Mouse (Mus musculus): Measurements from ENCODE around the gene Ywhag. TPM values are rescaled to one million over a fixed set of nuclear protein-coding genes. Genes with fewer than 3 reads are reported as not detected.

The Ywhag gene
- polyA plus RNA-seq, 1 experiment from 2014 or later = 97.4 TPM

GRCm38 (mm10) chr5:135968781-135969180 lies 34.4 kb upstream of the Ywhag start:
- 47% methylated on average over 1 of the region's 1 CpGs for WGBS
- no peak overlapping the region for H3K4me3 ChIP-seq (ENCODE audit: low read depth, low read length)
- H3K4me2 ChIP-seq (ENCODE audit: low read depth, low read length) = no peak overlapping the region
- DNase-seq (ENCODE audit: low spot score) (no peak), ATAC-seq (ENCODE audit: low read depth) (no peak)
- H3K4me1 ChIP-seq (ENCODE audit: control insufficient read depth, insufficient read depth, low read length) = no peaks in the 10 kb centered on the region
- no peaks in the 10 kb centered on the region for H3K27me3 ChIP-seq (replicated peaks; ENCODE audit: control insufficient read depth, insufficient read depth, low read length)
- H3K9me3 ChIP-seq (ENCODE audit: control insufficient read depth, low read length) = no peaks in the 10 kb centered on the region
- no peak overlapping the region for H3K27ac ChIP-seq (replicated peaks; ENCODE audit: low read depth, low read length)
- no peaks in the 10 kb centered on the region for H3K36me3 ChIP-seq (ENCODE audit: control insufficient read depth, insufficient read depth, low read length)
- H3K9ac ChIP-seq (ENCODE audit: low read depth, low read length) = no peak overlapping the region

- Histone ChIP-seq H3K4me3 (ENCODE audit: low read depth, low read length) (no peak overlapping the region), H3K9me3 (ENCODE audit: control insufficient read depth, low read length) (no peaks in the 10 kb centered on the region), H3K27ac (replicated peaks; ENCODE audit: low read depth, low read length) (no peak overlapping the region), H3K4me1 (ENCODE audit: control insufficient read depth, insufficient read depth, low read length) (peaks cover 5% of the 10 kb centered on the region; the same call in 1 of the 2 replicates), H3K4me2 (ENCODE audit: low read depth, low read length) (no peak overlapping the region), H3K27me3 (replicated peaks; ENCODE audit: control insufficient read depth, insufficient read depth, low read length) (no peaks in the 10 kb centered on the region), H3K36me3 (ENCODE audit: control insufficient read depth, insufficient read depth, low read length) (no peaks in the 10 kb centered on the region), H3K9ac (ENCODE audit: low read depth, low read length) (no peak overlapping the region)
- DNase-seq (ENCODE audit: low spot score) = no peak
- no peak for ATAC-seq (ENCODE audit: low read depth)
- 60% methylated on average over 9 of the region's 9 CpGs for WGBS
These were observed 32.5 kb upstream of the Ywhag start for GRCm38 (mm10) chr5:135966866-135967265.

GRCm38 (mm10) chr5:135965501-135965930 lies 31.1 kb upstream of the Ywhag start:
- WGBS = 5% methylated on average over 21 of the region's 24 CpGs
- Histone ChIP-seq H3K9me3 (ENCODE audit: control insufficient read depth, low read length) (no peaks in the 10 kb centered on the region), H3K9ac (ENCODE audit: low read depth, low read length) (peak overlapping the region; percentile 46), H3K36me3 (ENCODE audit: control insufficient read depth, insufficient read depth, low read length) (no peaks in the 10 kb centered on the region), H3K4me1 (ENCODE audit: control insufficient read depth, insufficient read depth, low read length) (peaks cover 11% of the 10 kb centered on the region; the same call in 1 of the 2 replicates), H3K4me3 (ENCODE audit: low read depth, low read length) (peak overlapping the region; percentile 18; the same call in 1 of the 2 replicates), H3K4me2 (ENCODE audit: low read depth, low read length) (peak overlapping the region; percentile 48), H3K27me3 (replicated peaks; ENCODE audit: control insufficient read depth, insufficient read depth, low read length) (no peaks in the 10 kb centered on the region), H3K27ac (replicated peaks; ENCODE audit: low read depth, low read length) (no peak overlapping the region)
- ATAC-seq (ENCODE audit: low read depth) = no peak
- peak; percentile 43 for DNase-seq (ENCODE audit: low spot score)

- Histone ChIP-seq H3K4me3 (ENCODE audit: low read depth, low read length) (peak overlapping the region; percentile 73), H3K36me3 (ENCODE audit: control insufficient read depth, insufficient read depth, low read length) (no peaks in the 10 kb centered on the region), H3K9ac (ENCODE audit: low read depth, low read length) (peak overlapping the region; percentile 93), H3K27me3 (replicated peaks; ENCODE audit: control insufficient read depth, insufficient read depth, low read length) (no peaks in the 10 kb centered on the region), H3K4me2 (ENCODE audit: low read depth, low read length) (peak overlapping the region; percentile 97), H3K9me3 (ENCODE audit: control insufficient read depth, low read length) (no peaks in the 10 kb centered on the region), H3K27ac (replicated peaks; ENCODE audit: low read depth, low read length) (peak overlapping the region; percentile 97), H3K4me1 (ENCODE audit: control insufficient read depth, insufficient read depth, low read length) (peaks cover 11% of the 10 kb centered on the region)
- ATAC-seq (ENCODE audit: low read depth) (no peak), DNase-seq (ENCODE audit: low spot score) (peak; percentile 19)
- 12% methylated on average over 3 of the region's 6 CpGs for WGBS
These were observed 28.8 kb upstream of the Ywhag start for GRCm38 (mm10) chr5:135963280-135963627.

GRCm38 (mm10) chr5:135962492-135963279 lies 28.3 kb upstream of the Ywhag start:
- H3K4me1 ChIP-seq (ENCODE audit: control insufficient read depth, insufficient read depth, low read length) = peaks cover 15% of the 10 kb centered on the region
- H3K4me2 ChIP-seq (ENCODE audit: low read depth, low read length) = peak overlapping the region; percentile 97
- WGBS = under 1% methylated on average over 48 of the region's 64 CpGs
- H3K27ac ChIP-seq (replicated peaks; ENCODE audit: low read depth, low read length) = peak overlapping the region; percentile 97
- DNase-seq (ENCODE audit: low spot score) (peak; percentile 100), ATAC-seq (ENCODE audit: low read depth) (peak; percentile 95)
- peak overlapping the region; percentile 93 for H3K9ac ChIP-seq (ENCODE audit: low read depth, low read length)
- no peaks in the 10 kb centered on the region for H3K36me3 ChIP-seq (ENCODE audit: control insufficient read depth, insufficient read depth, low read length)
- H3K27me3 ChIP-seq (replicated peaks; ENCODE audit: control insufficient read depth, insufficient read depth, low read length) = no peaks in the 10 kb centered on the region
- H3K9me3 ChIP-seq (ENCODE audit: control insufficient read depth, low read length) = no peaks in the 10 kb centered on the region
- peak overlapping the region; percentile 73 for H3K4me3 ChIP-seq (ENCODE audit: low read depth, low read length)

GRCm38 (mm10) chr5:135962125-135962491 lies 27.7 kb upstream of the Ywhag start:
- WGBS = 0% methylated on average over 7 of the region's 11 CpGs
- ATAC-seq (ENCODE audit: low read depth) = no peak
- no peak for DNase-seq (ENCODE audit: low spot score)
- Histone ChIP-seq H3K4me1 (ENCODE audit: control insufficient read depth, insufficient read depth, low read length) (peaks cover 16% of the 10 kb centered on the region), H3K36me3 (ENCODE audit: control insufficient read depth, insufficient read depth, low read length) (no peaks in the 10 kb centered on the region), H3K4me2 (ENCODE audit: low read depth, low read length) (peak overlapping the region; percentile 97), H3K4me3 (ENCODE audit: low read depth, low read length) (peak overlapping the region; percentile 73), H3K27ac (replicated peaks; ENCODE audit: low read depth, low read length) (peak overlapping the region; percentile 97), H3K9ac (ENCODE audit: low read depth, low read length) (peak overlapping the region; percentile 58), H3K27me3 (replicated peaks; ENCODE audit: control insufficient read depth, insufficient read depth, low read length) (no peaks in the 10 kb centered on the region), H3K9me3 (ENCODE audit: control insufficient read depth, low read length) (no peaks in the 10 kb centered on the region)

- peak overlapping the region; percentile 97 for H3K27ac ChIP-seq (replicated peaks; ENCODE audit: low read depth, low read length)
- no peak overlapping the region for H3K4me3 ChIP-seq (ENCODE audit: low read depth, low read length)
- H3K9me3 ChIP-seq (ENCODE audit: control insufficient read depth, low read length) = no peaks in the 10 kb centered on the region
- H3K9ac ChIP-seq (ENCODE audit: low read depth, low read length) = no peak overlapping the region
- H3K27me3 ChIP-seq (replicated peaks; ENCODE audit: control insufficient read depth, insufficient read depth, low read length) = no peaks in the 10 kb centered on the region
- ATAC-seq (ENCODE audit: low read depth) (no peak), DNase-seq (ENCODE audit: low spot score) (no peak)
- WGBS = 96% methylated on average over 15 of the region's 15 CpGs
- H3K4me1 ChIP-seq (ENCODE audit: control insufficient read depth, insufficient read depth, low read length) = peaks cover 22% of the 10 kb centered on the region
- H3K4me2 ChIP-seq (ENCODE audit: low read depth, low read length) = peak overlapping the region; percentile 97; the same call in 1 of the 2 replicates
- H3K36me3 ChIP-seq (ENCODE audit: control insufficient read depth, insufficient read depth, low read length) = no peaks in the 10 kb centered on the region
These were observed 26.7 kb upstream of the Ywhag start for GRCm38 (mm10) chr5:135960909-135961635.

GRCm38 (mm10) chr5:135959911-135960310 lies 25.5 kb upstream of the Ywhag start:
- no peak overlapping the region for H3K9ac ChIP-seq (ENCODE audit: low read depth, low read length)
- no peaks in the 10 kb centered on the region for H3K27me3 ChIP-seq (replicated peaks; ENCODE audit: control insufficient read depth, insufficient read depth, low read length)
- 91% methylated on average over 7 of the region's 7 CpGs for WGBS
- DNase-seq (ENCODE audit: low spot score) (no peak), ATAC-seq (ENCODE audit: low read depth) (no peak)
- H3K4me1 ChIP-seq (ENCODE audit: control insufficient read depth, insufficient read depth, low read length) = peaks cover 22% of the 10 kb centered on the region
- no peaks in the 10 kb centered on the region for H3K36me3 ChIP-seq (ENCODE audit: control insufficient read depth, insufficient read depth, low read length)
- no peak overlapping the region for H3K4me3 ChIP-seq (ENCODE audit: low read depth, low read length)
- no peak overlapping the region for H3K4me2 ChIP-seq (ENCODE audit: low read depth, low read length)
- H3K27ac ChIP-seq (replicated peaks; ENCODE audit: low read depth, low read length) = no peak overlapping the region
- H3K9me3 ChIP-seq (ENCODE audit: control insufficient read depth, low read length) = no peaks in the 10 kb centered on the region
